Mouse (Mus musculus) frontal cortex, adult 2 months (tissue): ENCODE results near the gene Stxbp3. TPM values are rescaled to one million over a fixed set of nuclear protein-coding genes. Genes with fewer than 3 reads are reported as not detected.
A peak's percentile ranks its signal among the peaks of the same experiment; 100 is the strongest.

Experiments
- DNase-seq, 2 experiments: peaks; one replicate each; pipeline ENCODE4 v3.0.0; 2022; ENCODE audit warnings: low spot score in 1 of 2; ENCODE audit errors: extremely low spot score in 1 of 2
- polyA plus RNA-seq: library from polyadenylated mRNA; depleted of rRNA; stranded (reverse); fragments of >200 nt; gene quantifications from 2 replicates; pipeline ENCODE4 v1.2.3, GENCODE M21; 2012

The Stxbp3 gene
- polyA plus RNA-seq, 1 experiment = 33.5 TPM

DNA sequence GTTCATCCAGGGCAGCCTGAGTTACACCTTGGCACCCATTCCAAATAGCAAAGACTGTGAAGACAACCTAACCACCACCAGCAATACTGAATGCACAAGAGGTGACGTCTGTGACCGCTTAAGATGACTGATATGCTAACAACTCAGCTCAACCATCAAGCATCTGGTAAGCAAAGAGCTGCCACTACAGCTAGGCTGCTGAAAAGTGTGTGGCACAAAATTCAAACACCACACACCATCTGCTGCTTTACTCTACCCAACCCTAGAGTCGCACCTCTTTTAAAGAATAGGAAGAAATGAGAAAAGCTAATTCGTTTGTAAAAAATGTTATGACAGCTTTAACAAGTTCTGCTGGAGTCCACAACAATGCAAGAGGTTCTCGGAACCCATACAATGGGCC, 34.7 kb downstream of the Stxbp3 start:
- peak in 1 of 2 experiments; percentile 34 for DNase-seq

- no peak for DNase-seq
Observed at GRCm38 (mm10) chr3:108798375-108798774, 42.0 kb downstream of the Stxbp3 start.

- no peak for DNase-seq
Observed at GRCm38 (mm10) chr3:108797723-108798122, 42.6 kb downstream of the Stxbp3 start.

- DNase-seq = no peak
Observed at GRCm38 (mm10) chr3:108796386-108796785, 43.9 kb downstream of the Stxbp3 start.

- no peak for DNase-seq
Observed at GRCm38 (mm10) chr3:108795554-108796299, 44.6 kb downstream of the Stxbp3 start.

GRCm38 (mm10) chr3:108794780-108795179, 45.5 kb downstream of the Stxbp3 start:
- DNase-seq = no peak

GRCm38 (mm10) chr3:108792420-108792819, 47.9 kb downstream of the Stxbp3 start:
- no peak for DNase-seq

DNA sequence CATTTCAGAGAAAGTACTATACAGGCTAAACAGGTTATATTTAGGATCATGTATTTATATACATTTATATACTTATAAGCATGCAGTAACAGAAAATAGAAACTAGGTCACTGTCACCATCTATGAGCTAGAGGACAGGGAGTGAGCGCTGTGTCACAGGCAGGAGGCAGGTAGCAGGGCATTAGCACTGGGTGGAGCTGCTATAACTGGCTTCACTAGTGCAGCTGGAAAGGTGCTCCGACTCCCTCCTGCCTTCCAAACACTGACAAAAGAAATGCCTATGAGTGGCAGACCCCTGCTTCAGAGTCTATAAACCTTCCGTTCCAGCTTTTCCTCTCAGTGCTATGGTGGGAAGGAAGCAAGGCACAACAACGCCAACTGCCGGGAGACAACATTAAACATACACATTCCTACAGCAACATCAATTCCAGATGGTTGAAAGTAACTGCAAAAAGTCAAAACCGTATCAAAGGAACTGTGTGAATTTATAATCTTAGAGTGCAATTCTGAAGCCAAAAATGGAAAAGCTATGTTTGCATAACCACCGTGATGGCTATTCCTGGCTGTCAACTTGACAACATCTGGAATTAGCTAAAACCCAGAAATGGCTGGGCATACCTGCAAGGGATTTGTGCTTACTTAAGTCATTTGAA, 49.1 kb downstream of the Stxbp3 start:
- no peak for DNase-seq

GRCm38 (mm10) chr3:108790499-108790898, 49.8 kb downstream of the Stxbp3 start:
- DNase-seq = no peak

- DNase-seq = no peak
Observed at GRCm38 (mm10) chr3:108789299-108789698, 51.0 kb downstream of the Stxbp3 start.

DNA sequence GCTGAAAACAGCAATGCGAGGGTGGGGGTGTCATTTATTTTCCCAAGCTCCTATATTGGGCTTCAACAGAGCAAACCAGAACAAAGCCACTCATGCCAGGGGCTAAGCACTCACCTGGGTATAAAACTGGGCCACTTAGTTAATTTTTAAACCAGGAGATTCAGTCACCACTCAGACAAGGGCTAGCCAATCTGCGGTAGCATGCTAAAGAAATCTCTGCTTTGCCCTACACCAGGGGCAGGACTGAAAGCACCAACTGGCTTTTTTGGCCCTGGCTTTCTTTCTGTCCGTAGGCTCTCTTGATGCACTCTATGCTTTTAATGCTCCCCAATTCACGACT, 51.9 kb downstream of the Stxbp3 start:
- no peak for DNase-seq

DNA sequence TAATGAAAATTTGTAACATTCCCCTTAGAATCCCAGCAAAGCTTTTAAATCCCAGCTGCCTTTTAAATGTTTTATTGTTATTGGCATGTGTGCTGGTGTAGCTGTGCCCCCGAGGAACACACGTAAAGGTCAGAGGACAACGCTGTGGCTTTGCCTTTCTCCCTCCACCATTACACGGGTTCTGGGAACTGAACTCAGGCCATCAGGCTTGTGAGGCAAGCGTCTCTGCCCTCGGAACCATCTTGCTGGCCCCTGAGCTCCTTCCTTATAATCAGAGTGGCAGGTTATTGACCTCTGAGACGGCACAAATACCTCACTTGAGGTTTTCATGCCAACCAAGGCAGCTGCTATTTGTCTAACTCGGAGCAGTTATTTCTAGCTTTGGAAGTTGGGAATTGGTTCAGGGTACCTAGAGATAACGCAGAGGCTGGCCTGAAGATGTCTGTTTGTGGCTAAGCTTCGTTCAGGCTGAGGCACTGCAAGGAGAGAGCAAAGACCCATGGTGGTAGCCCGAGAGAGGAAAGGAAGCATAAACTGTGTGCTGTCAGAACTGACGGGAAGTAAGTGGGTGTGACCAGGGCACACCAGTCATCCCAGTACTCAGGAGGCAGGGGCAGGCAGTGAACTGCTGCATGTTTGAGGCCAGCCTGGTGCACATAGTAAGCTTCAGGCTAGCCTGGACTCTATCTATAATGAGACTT, 52.4 kb downstream of the Stxbp3 start:
- DNase-seq = no peak

DNA sequence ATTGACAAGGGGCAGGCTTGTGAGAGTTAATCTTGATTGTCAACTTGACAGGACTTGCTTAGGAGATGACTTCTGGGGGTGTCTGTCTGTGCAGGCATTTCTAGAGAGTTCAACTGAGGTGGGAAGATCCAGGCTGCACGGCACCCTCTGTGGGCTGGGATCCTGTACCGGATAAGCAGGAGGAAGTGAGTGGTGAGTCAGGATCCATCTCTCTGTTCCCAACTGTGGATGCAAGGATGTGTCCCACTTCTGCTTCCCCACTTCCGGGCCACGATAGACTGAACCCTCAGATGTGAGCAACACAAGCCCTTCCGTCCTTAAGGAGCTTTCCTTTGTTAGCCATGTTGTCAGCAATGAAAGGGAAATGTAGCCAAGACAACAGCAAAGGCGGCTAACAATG, 53.8 kb downstream of the Stxbp3 start:
- no peak for DNase-seq

DNA sequence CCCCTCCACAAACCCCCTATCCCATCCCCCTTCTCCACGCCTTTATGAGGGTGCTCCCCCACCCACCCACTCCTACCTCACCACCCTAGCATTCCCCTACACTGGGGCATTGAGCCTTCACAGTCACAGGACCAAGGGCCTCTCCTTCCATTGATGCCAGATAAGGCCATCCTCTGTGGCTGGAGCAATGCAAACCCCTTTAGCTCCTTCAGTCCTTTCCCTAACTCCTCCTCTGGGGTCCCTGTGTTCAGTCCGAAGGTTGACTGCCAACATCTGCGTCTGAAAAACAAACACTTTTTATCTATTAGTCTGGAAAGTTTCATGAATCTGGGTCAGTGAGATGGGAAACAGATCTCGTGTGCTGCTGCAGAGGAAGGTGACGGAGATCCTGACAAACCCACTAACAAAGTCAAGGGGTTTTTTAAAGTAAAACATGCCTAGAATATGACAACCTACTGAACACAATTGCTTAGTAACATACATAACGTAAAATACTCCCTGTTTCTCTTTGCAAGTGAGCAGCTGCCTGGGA, 57.9 kb downstream of the Stxbp3 start:
- no peak for DNase-seq

- DNase-seq = no peak
Observed at GRCm38 (mm10) chr3:108781884-108782270, 58.4 kb downstream of the Stxbp3 start.

GRCm38 (mm10) chr3:108781238-108781883, 59.0 kb downstream of the Stxbp3 start:
- DNase-seq = peak; percentile 56 to 79

DNA sequence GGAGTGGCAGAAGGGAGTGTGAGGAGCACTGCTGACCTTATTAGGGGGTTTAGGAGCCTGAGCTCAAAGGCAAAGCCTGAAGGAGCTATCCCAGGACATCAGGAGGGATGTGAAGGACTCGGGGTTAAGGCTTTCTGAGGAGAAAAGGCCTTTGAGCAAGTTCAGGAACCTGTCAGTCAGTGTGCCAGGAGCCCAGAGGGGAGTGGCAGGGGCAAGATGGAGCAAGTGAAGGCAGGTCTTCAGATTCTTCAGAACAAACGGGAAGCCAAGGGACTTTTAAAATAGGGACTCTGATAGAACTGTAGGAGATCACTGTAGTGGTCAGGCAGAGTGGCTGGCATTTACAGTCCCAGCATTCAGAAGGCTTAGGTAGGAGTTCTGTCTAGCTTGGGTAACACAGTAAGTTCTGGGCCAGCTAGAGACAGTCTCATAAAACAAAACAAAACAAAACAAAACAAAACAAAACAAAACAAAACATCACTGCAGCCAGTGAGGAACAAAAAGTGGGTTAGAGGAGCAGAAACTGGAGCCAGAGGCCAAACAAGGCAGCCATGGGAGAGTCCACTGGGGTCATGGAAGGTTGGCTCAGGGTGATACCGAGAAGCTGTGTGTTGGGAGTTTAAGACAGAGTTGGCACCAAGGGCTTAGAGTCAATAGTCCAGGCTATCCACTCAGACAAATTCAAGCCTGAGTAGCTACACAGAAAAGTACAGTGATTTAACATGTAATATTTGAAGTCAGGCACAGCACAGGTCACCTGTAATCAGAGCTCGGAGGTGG, 61.4 kb downstream of the Stxbp3 start:
- DNase-seq = no peak

DNA sequence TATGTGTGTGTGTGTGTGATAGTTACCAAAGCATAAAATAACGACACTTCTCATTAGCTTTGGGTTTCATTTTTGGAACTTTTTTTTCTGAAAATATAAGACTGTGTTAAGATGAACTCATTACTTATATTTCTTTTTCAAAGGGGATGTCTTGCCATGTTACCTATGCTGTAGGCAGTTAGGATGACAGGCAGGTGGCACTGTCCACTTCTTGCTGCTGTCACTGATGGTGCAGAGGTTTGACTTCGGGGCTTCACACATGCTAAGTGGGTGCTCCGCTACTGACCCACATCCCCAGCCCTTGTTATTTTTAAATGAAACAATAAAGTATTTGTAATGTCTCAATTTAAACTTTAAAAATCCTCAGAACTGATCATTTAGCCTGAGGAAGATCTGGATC, 67.5 kb downstream of the Stxbp3 start:
- no peak for DNase-seq

GRCm38 (mm10) chr3:108772211-108772610, 68.1 kb downstream of the Stxbp3 start:
- peak in 1 of 2 experiments; percentile 76 for DNase-seq

DNA sequence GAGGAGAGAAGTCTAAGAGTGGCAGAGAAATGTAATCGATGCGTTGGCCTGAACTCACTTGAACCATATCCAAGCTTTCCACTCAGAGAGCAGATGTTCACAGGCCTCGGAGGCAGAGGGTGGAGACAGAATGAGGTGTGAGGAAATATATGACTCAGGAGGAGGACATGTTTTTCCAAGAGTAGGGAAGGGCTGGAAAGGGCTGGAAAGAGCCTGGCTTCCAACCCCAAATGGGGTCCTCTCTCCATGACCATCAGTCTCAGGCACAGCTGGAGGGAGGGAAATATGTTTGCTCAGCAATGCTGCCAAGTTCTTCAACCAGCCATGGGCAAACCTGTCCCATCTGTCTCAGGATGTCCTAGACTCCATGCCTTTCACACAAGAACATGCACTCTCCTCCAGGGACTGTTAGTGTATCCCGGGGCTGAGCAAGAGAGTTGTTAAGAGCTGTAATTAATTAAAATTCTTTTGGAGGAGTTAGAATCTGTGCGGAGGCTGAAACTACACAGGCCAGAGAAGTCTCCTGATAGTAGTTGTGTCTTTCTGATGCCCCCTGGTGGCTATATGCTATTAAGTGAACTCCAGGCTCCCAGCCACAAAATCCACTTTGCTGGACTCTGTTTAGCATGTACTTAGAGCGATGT, 69.5 kb downstream of the Stxbp3 start:
- DNase-seq = peak; percentile 68 to 89
